Mouse (Mus musculus) lung, postnatal 0 days (tissue): ENCODE results near the gene Ifit2. TPM values are rescaled to one million over a fixed set of nuclear protein-coding genes. Genes with fewer than 3 reads are reported as not detected.
"Not testable (repeated sequence)": the region's sequence is repeated elsewhere in the genome, so short reads cannot be mapped to it uniquely, and the experiment has no call there.

ENCODE experiments used
- ATAC-seq: fragments of 200-750 bp; cut with Nextera tagmentation; 2 replicates; pipeline ENCODE4 v1.8.0; 2017; ENCODE audit warnings: moderate library complexity
- DNase-seq: peaks from one replicate; pipeline ENCODE4 v3.0.0-alpha.2; 2016; ENCODE audit warnings: low spot score
- H3K27ac ChIP-seq: fragments of 300-500 bp; sonication (generic); 2 replicates; pipeline ENCODE4 v1.5.1; 2014; ENCODE audit warnings: antibody characterized with exemption, mild to moderate bottlenecking, low read length, mixed read lengths
- H3K27me3 ChIP-seq: fragments of 300-500 bp; sonication (generic); replicated peaks from 2 replicates; pipeline ENCODE4 v1.6.1; 2014; ENCODE audit warnings: low read length, mixed read lengths; ENCODE audit not compliant: insufficient read depth
- H3K36me3 ChIP-seq: fragments of 300-500 bp; sonication (generic); 2 replicates; pipeline ENCODE4 v1.6.1; 2014; ENCODE audit warnings: low read length, mixed read lengths; ENCODE audit not compliant: insufficient read depth
- H3K4me1 ChIP-seq: fragments of 300-500 bp; sonication (generic); 2 replicates; pipeline ENCODE4 v1.6.1; 2014; ENCODE audit warnings: antibody characterized with exemption, low read depth, low read length, mixed read lengths; ENCODE audit not compliant: insufficient read depth
- H3K4me2 ChIP-seq: fragments of 300-500 bp; sonication (generic); replicated peaks from 2 replicates; pipeline ENCODE4 v1.6.1; 2014; ENCODE audit warnings: low read depth, mild to moderate bottlenecking, low read length, moderate library complexity, mixed read lengths
- H3K4me3 ChIP-seq: fragments of 300-500 bp; sonication (generic); 2 replicates; pipeline ENCODE4 v1.5.1; 2014; ENCODE audit warnings: low read depth, low read length
- H3K9ac ChIP-seq: fragments of 300-500 bp; sonication (generic); replicated peaks from 2 replicates; pipeline ENCODE4 v1.6.1; 2014; ENCODE audit warnings: low read depth, mild to moderate bottlenecking
- H3K9me3 ChIP-seq: fragments of 300-500 bp; sonication (generic); 2 replicates; pipeline ENCODE4 v1.6.1; 2016; ENCODE audit warnings: low read length, mixed read lengths
- CTCF ChIP-seq: IDR thresholded peaks from 2 replicates; pipeline ENCODE4 v1.5.1; 2016; ENCODE audit warnings: antibody characterized with exemption, mild to moderate bottlenecking
- EP300 ChIP-seq: IDR thresholded peaks from 2 replicates; pipeline ENCODE4 v1.6.1; 2016; ENCODE audit warnings: antibody characterized with exemption, mild to moderate bottlenecking, control low read depth
- WGBS: fragments of 180-500 bp; shearing (Covaris S2); extraction: QIAGEN DNeasy Blood & Tissue Kit; methylation state at CpG from one replicate; pipeline ENCODE4 v1.1.7; 2014; 5-methylcytosine and 5-hydroxymethylcytosine counted together
- polyA plus RNA-seq: library from polyadenylated mRNA; unstranded; fragments of >200 nt; fragmentation: Nextera tagmentation; extraction: Ambion mirVana; gene quantifications from 2 replicates; pipeline ENCODE4 v1.2.1, GENCODE M21; 2015

The Ifit2 gene
- polyA plus RNA-seq, 1 experiment from 2014 or later, result 9.1 TPM

DNA sequence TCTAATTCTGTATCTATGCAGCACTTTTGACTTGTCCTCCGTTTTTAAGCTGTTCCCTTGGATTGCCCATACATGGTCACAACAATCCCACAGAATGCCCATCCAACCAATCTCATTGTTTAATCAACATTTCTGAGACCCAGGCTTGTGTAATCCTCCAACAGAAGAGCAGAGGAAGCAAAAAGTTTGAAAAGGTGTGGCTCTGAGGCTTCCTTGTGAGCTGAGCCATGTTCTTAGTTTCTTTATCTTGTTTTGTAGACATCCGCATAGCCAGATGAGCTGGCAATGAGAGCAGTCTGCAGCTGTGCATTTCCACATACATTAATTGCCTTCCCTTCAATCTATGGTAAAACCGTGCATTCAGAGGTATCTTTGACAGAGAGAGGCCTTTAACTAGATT, 55.0 kb downstream of the Ifit2 start:
- TF ChIP-seq EP300, result no peak
- TF ChIP-seq CTCF, result no peak
- ATAC-seq, result no peak

DNA sequence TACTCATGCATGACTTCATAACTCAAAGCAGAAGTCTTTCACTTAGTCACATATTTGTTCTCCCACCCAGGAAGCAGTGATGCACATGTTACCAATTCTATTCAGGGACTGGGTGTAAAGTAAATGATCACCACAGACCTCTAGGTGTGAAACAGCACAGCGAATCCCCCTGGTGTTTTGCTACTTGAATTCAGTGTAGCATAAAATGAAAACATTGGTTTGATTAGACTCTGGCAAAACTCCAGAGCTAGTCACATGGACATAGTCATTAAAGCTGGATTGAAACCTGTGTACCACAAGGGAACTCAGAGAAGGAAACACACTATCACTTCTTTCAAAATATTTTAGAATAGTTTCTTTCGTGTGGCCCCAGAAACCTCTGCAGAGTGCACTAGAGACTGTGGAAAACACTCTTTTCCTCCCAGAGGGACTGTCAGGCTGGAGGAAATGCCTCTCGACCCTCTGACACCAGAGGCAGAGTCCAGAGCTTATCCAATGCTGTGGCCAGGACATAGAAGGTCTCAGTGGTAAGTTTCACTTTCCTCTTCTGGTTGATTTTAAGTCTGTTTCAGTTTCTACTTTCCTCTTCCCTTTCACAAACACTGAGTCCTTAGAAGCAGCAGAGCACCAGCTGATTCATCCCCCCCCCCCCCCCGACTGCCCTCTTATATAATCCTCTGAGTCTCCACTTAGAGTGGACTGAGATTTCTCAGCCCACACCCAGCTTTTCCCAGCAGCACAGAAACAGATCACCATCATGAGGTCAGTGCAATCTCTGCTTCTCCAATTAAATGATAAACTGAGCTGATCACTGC, 57.0 kb downstream of the Ifit2 start, which contains the start of gene Ifit3b:
TSS of gene Ifit3b (plus strand) at position 734 of the 815 bp plus-strand sequence.
- H3K9ac ChIP-seq, H3K9me3 ChIP-seq, H3K4me1 ChIP-seq, H3K36me3 ChIP-seq, H3K27me3 ChIP-seq, H3K4me3 ChIP-seq: not testable (repeated sequence)
- 21% methylated on average over 4 of the region's 4 CpGs for WGBS
- TF ChIP-seq EP300, result peak; percentile 67
- Histone ChIP-seq H3K27ac (peak within 1 kb of the TSS; percentile 62; the same call in 1 of the 2 replicates), H3K4me2 (0 out of 2 replicates have a peak within 1 kb of the TSS, but pooled peaks have one; percentile 25)
- ATAC-seq, result peak; percentile 89
- peak; percentile 39 for DNase-seq

More for the DNA sequence above, 55.0 kb downstream of the Ifit2 start:
- DNase-seq, result no peak
- H3K9ac ChIP-seq, result no peak overlapping the region
- no peaks in the 10 kb centered on the region for H3K4me1 ChIP-seq
- no peak overlapping the region for H3K4me2 ChIP-seq
- 86% methylated on average over 3 of the region's 3 CpGs for WGBS
- no peaks in the 10 kb centered on the region for H3K27me3 ChIP-seq
- H3K4me3 ChIP-seq, result no peak overlapping the region
- H3K36me3 ChIP-seq, result no peaks in the 10 kb centered on the region
- no peaks in the 10 kb centered on the region for H3K9me3 ChIP-seq
- H3K27ac ChIP-seq, result no peak overlapping the region

DNA sequence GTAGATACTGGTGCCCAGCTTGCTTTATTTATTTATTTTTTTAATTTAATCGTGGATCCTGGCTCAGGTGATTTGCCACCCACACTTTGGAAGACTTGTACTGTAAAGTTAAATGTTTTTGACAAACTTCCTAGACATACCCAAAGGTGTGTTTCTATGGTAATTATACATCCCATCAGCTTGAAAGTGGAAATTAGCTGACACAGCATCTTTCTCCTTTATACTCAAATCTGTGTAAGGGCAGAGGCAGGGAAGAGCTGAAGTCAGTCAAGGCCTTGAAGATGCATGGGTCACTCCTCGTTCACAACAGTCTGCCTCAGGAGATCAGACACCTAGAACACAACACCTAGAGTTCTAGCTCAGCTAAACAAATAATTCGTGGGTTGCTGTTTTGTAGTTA, 59.6 kb downstream of the Ifit2 start:
- not testable (repeated sequence) for ATAC-seq, H3K36me3 ChIP-seq, H3K4me1 ChIP-seq, DNase-seq, H3K4me3 ChIP-seq, H3K4me2 ChIP-seq, H3K27me3 ChIP-seq, H3K9ac ChIP-seq, H3K9me3 ChIP-seq, H3K27ac ChIP-seq
- 70% methylated on average over 3 of the region's 3 CpGs for WGBS

DNA sequence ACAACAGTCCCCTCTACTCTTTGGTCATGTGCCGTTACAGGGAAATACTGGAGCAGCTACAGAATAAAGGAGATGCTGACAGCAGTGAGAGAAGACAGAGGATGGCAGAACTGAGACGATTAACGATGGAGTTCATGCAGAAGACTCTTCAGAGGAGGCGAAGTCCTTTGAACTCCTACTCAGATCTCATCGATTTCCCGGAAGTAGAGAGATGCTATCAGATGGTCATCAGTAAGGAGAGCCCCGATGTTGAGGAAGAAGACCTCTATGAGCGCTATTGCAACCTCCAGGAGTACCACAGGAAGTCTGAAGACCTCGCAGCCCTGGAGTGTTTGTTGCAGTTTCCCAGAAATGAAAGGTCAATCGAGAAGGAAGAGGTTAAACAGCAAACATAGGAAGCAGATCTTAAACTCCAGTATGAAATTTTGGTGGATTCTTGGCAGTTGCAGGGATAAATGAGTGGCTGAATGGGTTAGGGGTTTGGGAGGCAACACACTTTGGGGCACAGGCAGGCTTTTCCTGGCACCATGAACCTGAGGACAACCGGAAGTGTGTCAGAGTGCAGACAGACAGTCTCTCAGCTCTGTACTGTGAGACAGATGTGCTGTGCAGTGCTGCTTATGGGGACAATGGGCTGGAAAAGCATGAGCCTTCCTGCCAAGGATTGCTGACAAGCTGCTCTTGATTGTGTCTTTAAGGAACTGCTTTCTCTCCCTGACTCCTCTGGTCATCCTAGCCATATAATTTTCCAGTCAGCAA, 61.9 kb downstream of the Ifit2 start:
- not testable (repeated sequence) for H3K27me3 ChIP-seq, H3K4me1 ChIP-seq, H3K36me3 ChIP-seq, H3K9ac ChIP-seq, DNase-seq, H3K27ac ChIP-seq, H3K4me3 ChIP-seq, H3K4me2 ChIP-seq, H3K9me3 ChIP-seq, ATAC-seq
- WGBS, result 68% methylated on average over 4 of the region's 11 CpGs

DNA sequence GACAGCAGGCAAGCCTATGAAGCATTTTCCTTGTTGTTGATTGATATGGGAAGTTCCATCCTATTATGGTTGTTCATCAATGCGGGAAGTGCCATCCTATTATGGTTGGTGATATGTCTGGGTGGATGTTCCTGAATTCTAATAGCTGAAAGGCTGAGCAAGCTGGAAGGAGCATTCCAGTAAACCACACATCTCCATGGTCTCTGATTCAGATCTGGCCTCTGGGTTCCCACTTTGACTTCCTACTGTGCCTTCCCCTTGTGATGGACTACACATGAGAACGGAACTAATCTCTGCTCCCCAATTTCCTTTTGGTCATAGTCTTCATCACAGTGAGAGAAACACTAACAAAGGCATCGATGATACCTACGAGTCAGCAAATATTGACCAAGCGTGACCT, 70.4 kb downstream of the Ifit2 start:
- 74% methylated on average over 5 of the region's 5 CpGs for WGBS

DNA sequence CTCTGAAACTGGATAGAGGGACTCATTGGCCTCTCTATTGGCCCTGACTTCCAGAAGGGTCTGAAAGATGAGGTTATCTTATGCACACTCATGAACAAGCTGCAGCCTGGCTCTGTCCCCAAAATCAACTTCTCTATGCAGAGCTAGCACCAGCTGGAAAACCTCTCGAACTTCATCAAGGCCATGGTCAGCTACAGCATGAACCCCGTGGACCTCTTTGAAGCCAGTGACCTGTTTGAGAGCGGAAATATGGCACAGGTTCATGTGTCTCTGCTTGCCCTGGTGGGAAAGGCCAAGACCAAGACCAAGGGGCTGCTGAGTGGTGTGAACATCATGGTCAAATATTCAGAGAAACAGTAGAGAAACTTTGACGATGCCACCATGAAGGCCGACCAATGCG, 73.3 kb downstream of the Ifit2 start:
- H3K36me3 ChIP-seq, result no peaks in the 10 kb centered on the region
- no peaks in the 10 kb centered on the region for H3K4me1 ChIP-seq
- no peak overlapping the region for H3K4me3 ChIP-seq
- no peak overlapping the region for H3K27ac ChIP-seq
- TF ChIP-seq CTCF (no peak), EP300 (no peak)
- H3K9me3 ChIP-seq, result no peaks in the 10 kb centered on the region
- no peaks in the 10 kb centered on the region for H3K27me3 ChIP-seq
- no peak overlapping the region for H3K4me2 ChIP-seq
- 88% methylated on average over 6 of the region's 6 CpGs for WGBS
- H3K9ac ChIP-seq, result no peak overlapping the region
- ATAC-seq (no peak), DNase-seq (no peak)

More for the DNA sequence above, 70.4 kb downstream of the Ifit2 start:
- Histone ChIP-seq H3K27me3 (no peaks in the 10 kb centered on the region), H3K4me2 (no peak overlapping the region), H3K4me3 (no peak overlapping the region), H3K9me3 (no peaks in the 10 kb centered on the region), H3K4me1 (no peaks in the 10 kb centered on the region), H3K9ac (no peak overlapping the region), H3K27ac (no peak overlapping the region), H3K36me3 (no peaks in the 10 kb centered on the region)
- DNase-seq, result no peak
- ATAC-seq, result no peak
- no peak for TF ChIP-seq EP300
- no peak for TF ChIP-seq CTCF
